Mouse (Mus musculus) intestine, embryonic 14.5 days (tissue): ENCODE measurements at regions not wholly inside any gene's neighbourhood (a gene's known extent, or its start where the extent isn't known, plus 50 kb on each side); places are given as distances from the start of the nearest gene placed in this dataset.

Experiments used
- ATAC-seq: fragments of 200-750 bp; cut with Nextera tagmentation; replicated peaks from 2 replicates; pipeline ENCODE4 v1.8.0; 2017; ENCODE audit warnings: low read depth, moderate number of reproducible peaks, moderate TSS enrichment, moderate library complexity; ENCODE audit not compliant: low FRiP score, low TSS enrichment
- DNase-seq: peaks from one replicate; pipeline ENCODE4 v3.0.0-alpha.2; 2018; ENCODE audit warnings: low spot score
- H3K27ac ChIP-seq: fragments of 300-500 bp; sonication (generic); 2 replicates; pipeline ENCODE4 v1.5.1; 2014; ENCODE audit warnings: low read depth, mild to moderate bottlenecking, control low read depth
- H3K27me3 ChIP-seq: fragments of 300-500 bp; sonication (generic); replicated peaks from 2 replicates; pipeline ENCODE4 v1.6.1; 2014; ENCODE audit warnings: low read length, control low read depth; ENCODE audit not compliant: control insufficient read depth, insufficient read depth
- H3K36me3 ChIP-seq: fragments of 300-500 bp; sonication (generic); 2 replicates; pipeline ENCODE4 v1.6.1; 2014; ENCODE audit warnings: low read length, control low read depth; ENCODE audit not compliant: control insufficient read depth, insufficient read depth
- H3K4me1 ChIP-seq: fragments of 300-500 bp; sonication (generic); replicated peaks from 2 replicates; pipeline ENCODE4 v1.6.1; 2014; ENCODE audit warnings: low read length, control low read depth, mixed read lengths; ENCODE audit not compliant: control insufficient read depth, insufficient read depth
- H3K4me2 ChIP-seq: fragments of 300-500 bp; sonication (generic); 2 replicates; pipeline ENCODE4 v1.6.1; 2014; ENCODE audit warnings: low read length
- H3K4me3 ChIP-seq: fragments of 300-500 bp; sonication (generic); 2 replicates; pipeline ENCODE4 v1.5.1; 2014; ENCODE audit warnings: low read depth, low read length, control low read depth, mixed read lengths
- H3K9ac ChIP-seq: fragments of 300-500 bp; sonication (generic); 2 replicates; pipeline ENCODE4 v1.6.1; 2014; ENCODE audit warnings: mild to moderate bottlenecking, low read length
- H3K9me3 ChIP-seq: fragments of 300-500 bp; sonication (generic); 2 replicates; pipeline ENCODE4 v1.6.1; 2016; ENCODE audit warnings: low read length, control low read depth; ENCODE audit not compliant: control insufficient read depth
- WGBS: fragments of 180-500 bp; shearing (Covaris S2); extraction: QIAGEN DNeasy Blood & Tissue Kit; methylation state at CpG from one replicate; pipeline ENCODE4 v1.1.7; 2014; 5-methylcytosine and 5-hydroxymethylcytosine counted together

DNA sequence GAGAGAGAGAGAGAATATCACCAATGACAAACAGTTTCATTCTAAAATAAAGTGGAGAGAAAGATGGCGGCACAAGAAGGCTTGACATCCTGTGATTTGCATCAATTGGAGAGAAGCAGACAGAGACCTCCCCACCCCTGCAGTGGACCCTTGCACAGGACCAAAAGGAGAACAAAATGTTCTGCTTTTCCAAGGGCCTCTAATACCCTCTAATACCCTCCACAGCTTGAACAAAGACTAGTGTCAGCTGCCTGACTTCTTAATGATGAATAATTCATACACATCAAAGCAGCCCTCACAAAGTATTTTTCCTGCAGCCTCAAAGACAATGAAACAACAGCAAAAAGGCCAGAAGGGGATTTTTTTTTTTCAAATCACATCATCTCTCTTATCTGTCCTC is 287.2 kb upstream of the Cdh11 start:
- no peak overlapping the region for H3K4me3 ChIP-seq
- H3K9me3 ChIP-seq: no peaks in the 10 kb centered on the region
- H3K4me1 ChIP-seq: no peaks in the 10 kb centered on the region
- no peaks in the 10 kb centered on the region for H3K27me3 ChIP-seq
- no peak overlapping the region for H3K27ac ChIP-seq
- H3K9ac ChIP-seq: no peak overlapping the region
- H3K36me3 ChIP-seq: no peaks in the 10 kb centered on the region
- no peak for DNase-seq
- no peak overlapping the region for H3K4me2 ChIP-seq
- no peak for ATAC-seq
- 81% methylated on average over 1 of the region's 1 CpGs for WGBS

DNA sequence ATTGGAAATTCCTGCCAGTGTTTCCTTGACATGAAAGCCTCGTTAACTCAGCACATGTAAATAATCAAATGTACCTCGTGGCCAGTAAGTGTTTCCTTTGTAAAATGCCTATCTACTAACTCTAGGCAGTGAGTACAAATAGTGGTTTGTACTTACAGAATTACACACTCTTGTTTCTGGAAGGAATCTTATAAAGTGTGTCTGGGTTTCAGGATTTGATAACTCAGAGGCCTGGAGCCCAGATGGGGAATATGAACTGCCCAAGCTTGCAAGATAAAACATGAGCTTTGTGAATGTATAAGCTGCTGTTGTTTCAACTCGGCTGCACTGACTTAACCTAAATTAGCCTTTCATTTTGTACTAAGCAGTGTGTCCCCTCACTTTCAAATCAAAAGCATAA is 293.1 kb upstream of the Cdh11 start:
- H3K4me1 ChIP-seq: no peaks in the 10 kb centered on the region

DNA sequence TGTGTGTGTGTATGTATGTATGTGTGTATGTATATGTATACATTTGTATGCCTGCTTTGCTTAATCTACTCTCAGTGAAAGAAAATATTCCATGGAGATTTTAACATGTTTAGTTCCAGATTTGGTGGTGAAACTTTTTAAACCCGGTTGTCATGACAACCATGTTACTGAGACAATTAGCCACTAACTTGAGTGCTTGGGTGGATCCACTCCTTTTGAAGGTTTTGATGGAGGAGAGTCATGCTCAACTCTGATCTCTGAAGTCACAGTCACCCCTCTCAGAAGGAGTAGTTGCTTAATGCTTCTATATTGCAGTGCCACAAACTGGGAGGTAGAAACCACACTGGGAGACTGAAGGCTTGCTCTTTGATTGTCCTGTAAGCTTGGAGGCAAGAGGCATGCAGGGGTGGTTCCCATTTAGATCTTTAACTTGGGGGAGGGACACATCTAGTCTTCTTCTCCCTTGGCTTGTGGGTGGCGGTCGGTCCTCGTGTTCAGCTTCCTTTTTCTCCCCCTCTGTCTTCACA is 301.6 kb upstream of the Cdh11 start:
- no peaks in the 10 kb centered on the region for H3K4me1 ChIP-seq
- ATAC-seq: no peak
- 79% methylated on average over 4 of the region's 4 CpGs for WGBS

More for the DNA sequence above, 293.1 kb upstream of the Cdh11 start:
- H3K4me3 ChIP-seq: no peak overlapping the region
- no peaks in the 10 kb centered on the region for H3K9me3 ChIP-seq
- no peak overlapping the region for H3K4me2 ChIP-seq
- no peak for ATAC-seq
- no peak overlapping the region for H3K27ac ChIP-seq
- DNase-seq: no peak
- H3K36me3 ChIP-seq: no peaks in the 10 kb centered on the region
- H3K9ac ChIP-seq: no peak overlapping the region
- H3K27me3 ChIP-seq: no peaks in the 10 kb centered on the region
- WGBS: 45% methylated on average over 3 of the region's 3 CpGs

DNA sequence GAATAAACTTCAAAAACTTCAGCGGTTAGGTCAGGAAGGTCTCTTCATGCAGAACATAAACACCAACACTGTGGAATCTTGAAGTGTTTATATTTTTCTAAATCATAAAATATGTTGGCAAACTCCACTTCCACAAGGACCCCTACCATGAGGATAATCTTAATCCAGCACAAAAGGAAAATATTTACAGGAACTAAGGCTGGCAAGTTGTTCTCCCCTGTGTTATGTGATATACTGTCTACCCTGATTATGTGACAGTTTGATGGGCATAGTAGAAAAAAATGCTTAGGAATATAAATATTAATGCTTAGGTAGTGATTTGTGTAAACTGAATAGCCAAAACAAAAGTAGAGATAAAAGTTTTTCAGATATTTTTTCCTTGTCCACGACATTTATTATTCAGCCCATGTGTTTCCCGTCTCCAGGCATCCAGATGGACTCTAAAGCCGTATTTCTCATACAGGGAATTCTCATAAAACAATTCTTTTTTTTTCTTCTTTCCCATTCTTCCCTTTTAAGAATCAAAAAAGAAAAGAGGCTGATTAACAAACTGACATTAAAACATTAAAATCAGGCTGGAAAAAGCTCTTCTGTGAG is 311.2 kb upstream of the Cdh11 start:
- Histone ChIP-seq H3K4me3 (no peak overlapping the region), H3K36me3 (no peaks in the 10 kb centered on the region), H3K4me1 (no peaks in the 10 kb centered on the region), H3K4me2 (no peak overlapping the region), H3K9me3 (no peaks in the 10 kb centered on the region), H3K27ac (no peak overlapping the region), H3K9ac (no peak overlapping the region), H3K27me3 (no peaks in the 10 kb centered on the region)
- DNase-seq (no peak), ATAC-seq (no peak)
- 45% methylated on average over 4 of the region's 4 CpGs for WGBS

More for the DNA sequence above, 301.6 kb upstream of the Cdh11 start:
- H3K4me3 ChIP-seq: no peak overlapping the region
- H3K27ac ChIP-seq: no peak overlapping the region
- H3K9ac ChIP-seq: no peak overlapping the region
- no peak for DNase-seq
- H3K4me2 ChIP-seq: no peak overlapping the region
- H3K36me3 ChIP-seq: no peaks in the 10 kb centered on the region
- no peaks in the 10 kb centered on the region for H3K27me3 ChIP-seq
- H3K9me3 ChIP-seq: no peaks in the 10 kb centered on the region

DNA sequence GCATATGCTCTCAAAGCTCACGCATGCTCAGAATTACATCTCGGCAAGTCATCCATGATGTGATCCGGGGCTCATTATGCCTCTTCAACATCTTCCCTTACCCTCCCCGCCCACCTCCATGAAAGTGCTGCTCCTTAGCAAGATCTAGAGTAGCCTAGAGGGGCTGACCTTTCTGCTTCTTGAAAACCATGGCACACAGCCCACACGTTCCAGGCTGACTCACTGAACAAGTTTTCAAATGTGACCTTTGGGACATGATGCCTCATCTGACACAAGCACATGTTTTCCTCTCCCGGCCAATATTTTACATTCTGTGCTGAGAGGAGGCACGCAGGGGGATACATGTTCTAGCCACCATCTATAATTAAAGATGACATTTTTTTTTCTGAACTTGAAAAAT is 340.1 kb upstream of the Cdh11 start:
- no peaks in the 10 kb centered on the region for H3K4me1 ChIP-seq
- H3K9ac ChIP-seq: no peak overlapping the region
- H3K27me3 ChIP-seq: no peaks in the 10 kb centered on the region
- ATAC-seq: no peak
- no peak overlapping the region for H3K27ac ChIP-seq
- DNase-seq: no peak
- H3K4me2 ChIP-seq: no peak overlapping the region
- H3K4me3 ChIP-seq: no peak overlapping the region
- H3K9me3 ChIP-seq: no peaks in the 10 kb centered on the region
- 83% methylated on average over 7 of the region's 7 CpGs for WGBS
- H3K36me3 ChIP-seq: no peaks in the 10 kb centered on the region

DNA sequence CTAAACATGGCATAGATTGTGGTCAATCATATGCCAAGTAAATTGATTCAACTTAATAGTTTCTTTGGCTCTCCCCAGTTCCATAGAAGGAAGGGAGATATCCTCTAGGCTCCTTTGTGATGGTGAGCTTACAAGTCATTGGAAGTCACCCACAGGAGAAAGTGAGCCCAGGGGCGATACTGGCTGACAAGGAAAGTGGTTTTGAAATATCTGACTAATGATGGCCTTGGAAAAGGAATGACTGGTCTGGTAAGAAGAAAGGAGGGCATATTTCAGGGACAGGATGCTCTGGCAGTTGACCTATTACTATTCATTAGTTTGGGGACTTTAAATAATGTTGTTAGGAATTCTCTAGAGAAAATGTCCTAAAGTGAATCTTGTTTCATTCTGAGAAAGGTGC is 352.7 kb upstream of the Cdh11 start:
- no peaks in the 10 kb centered on the region for H3K9me3 ChIP-seq
- H3K4me2 ChIP-seq: no peak overlapping the region
- no peak overlapping the region for H3K4me3 ChIP-seq
- 79% methylated on average over 1 of the region's 1 CpGs for WGBS
- ATAC-seq (no peak), DNase-seq (no peak)
- no peaks in the 10 kb centered on the region for H3K36me3 ChIP-seq
- H3K27ac ChIP-seq: no peak overlapping the region
- no peak overlapping the region for H3K9ac ChIP-seq
- no peaks in the 10 kb centered on the region for H3K27me3 ChIP-seq
- H3K4me1 ChIP-seq: no peaks in the 10 kb centered on the region

DNA sequence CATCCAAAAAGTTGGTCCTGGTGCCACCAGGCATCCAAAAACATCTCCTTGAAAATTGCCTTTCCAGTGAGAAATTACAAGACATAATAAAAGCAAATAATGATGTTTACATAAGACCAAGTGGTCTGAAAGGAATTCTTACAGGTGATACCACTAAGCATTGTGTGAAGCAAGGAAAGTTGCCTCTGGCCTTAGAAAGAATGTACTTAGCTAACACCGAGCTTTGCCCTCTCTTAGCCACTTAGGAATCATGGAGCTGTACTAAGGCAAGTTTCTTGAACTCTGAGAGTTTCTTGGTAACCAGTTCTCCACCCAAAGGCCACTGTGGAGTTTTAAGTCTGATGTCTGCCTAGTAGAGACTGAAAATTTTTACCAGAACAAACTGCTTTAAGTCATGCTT is 359.4 kb upstream of the Cdh11 start:
- Histone ChIP-seq H3K4me2 (no peak overlapping the region), H3K9ac (no peak overlapping the region), H3K4me1 (no peaks in the 10 kb centered on the region), H3K36me3 (no peaks in the 10 kb centered on the region), H3K27me3 (no peaks in the 10 kb centered on the region), H3K4me3 (no peak overlapping the region), H3K9me3 (no peaks in the 10 kb centered on the region), H3K27ac (no peak overlapping the region)
- ATAC-seq (no peak), DNase-seq (no peak)
- 63% methylated on average over 1 of the region's 1 CpGs for WGBS

DNA sequence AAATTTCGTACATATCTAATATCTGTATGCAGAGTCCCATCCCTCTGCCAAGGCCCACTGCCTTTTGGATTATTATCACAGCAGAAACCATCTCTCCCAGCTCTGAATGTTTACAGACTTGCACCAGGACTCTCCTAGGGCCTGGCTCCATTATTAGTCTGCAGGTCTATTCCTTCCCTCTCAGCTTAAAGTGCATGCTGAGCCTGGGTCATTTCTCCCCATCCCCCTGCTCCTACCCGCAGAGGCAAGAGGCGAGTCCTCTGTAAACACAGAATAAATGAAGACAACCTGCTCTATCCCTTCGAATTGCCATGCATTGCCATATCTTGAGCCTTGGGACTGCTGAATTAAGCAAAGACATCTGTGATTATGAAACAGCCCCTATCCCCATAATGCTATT is 362.6 kb upstream of the Cdh11 start:
- ATAC-seq: no peak
- Histone ChIP-seq H3K27me3 (no peaks in the 10 kb centered on the region), H3K9me3 (no peaks in the 10 kb centered on the region), H3K36me3 (no peaks in the 10 kb centered on the region), H3K4me2 (no peak overlapping the region), H3K4me1 (no peaks in the 10 kb centered on the region), H3K4me3 (no peak overlapping the region), H3K27ac (no peak overlapping the region), H3K9ac (no peak overlapping the region)
- no peak for DNase-seq
- 43% methylated on average over 4 of the region's 4 CpGs for WGBS

DNA sequence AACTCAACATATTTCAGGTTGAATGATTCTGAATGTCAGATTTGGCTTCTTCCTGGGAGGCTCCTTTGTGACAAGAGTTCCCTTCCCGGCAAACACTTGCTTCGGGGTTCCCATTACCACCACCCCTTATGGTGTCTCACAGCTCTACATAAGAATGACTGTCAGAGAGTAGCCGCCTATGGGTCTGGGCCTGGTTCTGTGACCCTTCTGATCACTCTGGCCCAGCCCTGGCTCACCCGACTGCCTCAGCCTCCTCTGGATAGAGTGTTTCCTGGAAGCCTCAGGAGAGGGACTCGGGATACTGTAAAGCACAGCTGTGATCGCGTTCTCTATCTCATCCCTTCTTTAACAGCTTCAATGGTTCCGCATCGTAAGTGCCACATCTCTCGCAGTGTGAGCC is 363.0 kb upstream of the Cdh11 start:
- Histone ChIP-seq H3K9ac (no peak overlapping the region), H3K9me3 (no peaks in the 10 kb centered on the region), H3K27me3 (no peaks in the 10 kb centered on the region), H3K4me2 (no peak overlapping the region), H3K4me1 (no peaks in the 10 kb centered on the region), H3K4me3 (no peak overlapping the region), H3K27ac (no peak overlapping the region), H3K36me3 (no peaks in the 10 kb centered on the region)
- no peak for ATAC-seq
- 79% methylated on average over 10 of the region's 10 CpGs for WGBS
- no peak for DNase-seq
